11 mouse cellular contexts compared by ENCODE assay signal in the genomic region with DNA sequence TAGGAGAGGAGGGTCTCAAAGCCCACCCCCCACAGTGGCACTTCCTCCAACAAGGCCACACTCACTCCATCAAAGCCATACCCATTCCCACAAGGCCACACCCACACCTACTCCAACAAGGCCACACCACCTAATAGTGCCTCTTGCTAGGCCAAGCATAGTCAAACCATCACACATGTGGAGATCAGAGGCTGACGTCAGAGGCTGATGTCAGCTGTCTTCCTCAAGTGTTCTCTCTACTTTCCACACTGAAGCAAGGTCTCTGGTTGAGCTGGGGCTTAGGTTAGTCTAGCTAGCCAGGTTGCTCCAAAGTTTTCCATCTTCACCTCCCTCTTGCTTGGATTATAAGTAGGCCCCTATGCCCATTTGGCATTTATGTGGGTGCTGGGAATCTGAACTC. TPM values are rescaled to one million over a fixed set of nuclear protein-coding genes. Genes with fewer than 3 reads are reported as not detected.
DNase-seq lines count a peak whose midpoint lies in the region; ATAC-seq and TF ChIP-seq lines count a peak whose summit lies in the region.
"Had no signal": no experiment of that assay in that cellular context is flagged by ENCODE, and none has a peak within 500 bp of the region (broad histone marks: within the 10 kb centered on the region; RNA-seq: fewer than 3 reads in every experiment).

No protein-coding gene starts in this region.

- no peak overlapping the region for H3K4me3 ChIP-seq in lung, embryonic 14.5 days (ENCODE audit: low read depth, low read length)
- no peak overlapping the region for H3K4me3 ChIP-seq in lung, postnatal 0 days (ENCODE audit: low read depth, low read length)
- H3K4me3 ChIP-seq in bone marrow, adult 2 months (replicated peaks; ENCODE audit: control insufficient read depth, low read depth, low read length), result no peak overlapping the region
- no peak overlapping the region for H3K4me3 ChIP-seq in limb, embryonic 10.5 days

- no peak for ATAC-seq in lung, embryonic 14.5 days (ENCODE audit: insufficient read depth)
- no peak for ATAC-seq in lung, postnatal 0 days
- no peak for ATAC-seq in megakaryocyte progenitor cell, adult 5-6 weeks (replicated peaks; ENCODE audit: poor library complexity)
- ATAC-seq: hindbrain, postnatal 0 days had no signal

- TF ChIP-seq EP300 in lung, postnatal 0 days (IDR thresholded peaks at IDR 0.05), result no peak

- H3K9me3 ChIP-seq in lung, embryonic 14.5 days (ENCODE audit: low read depth, low read length), result no peaks in the 10 kb centered on the region
- no peaks in the 10 kb centered on the region for H3K9me3 ChIP-seq in lung, postnatal 0 days (ENCODE audit: low read length)
- no peaks in the 10 kb centered on the region for H3K9me3 ChIP-seq in limb, embryonic 10.5 days (replicated peaks)
- H3K9me3 ChIP-seq: G1E had no signal

- H3K4me1 ChIP-seq in lung, embryonic 14.5 days (ENCODE audit: insufficient read depth), result peaks cover 5% of the 10 kb centered on the region
- H3K4me1 ChIP-seq in lung, postnatal 0 days (ENCODE audit: insufficient read depth, low read depth, low read length), result no peaks in the 10 kb centered on the region; the same call in 1 of the 2 replicates
- peaks cover 2% of the 10 kb centered on the region; the same call in 1 of the 2 replicates for H3K4me1 ChIP-seq in bone marrow, adult 2 months (ENCODE audit: control insufficient read depth, insufficient read depth, low read length)
- peaks cover 39% of the 10 kb centered on the region for H3K4me1 ChIP-seq in limb, embryonic 10.5 days

- H3K27me3 ChIP-seq in lung, embryonic 14.5 days (ENCODE audit: insufficient read depth, low read length), result no peaks in the 10 kb centered on the region
- H3K27me3 ChIP-seq in lung, postnatal 0 days (replicated peaks; ENCODE audit: insufficient read depth, low read length), result no peaks in the 10 kb centered on the region
- H3K27me3 ChIP-seq in limb, embryonic 10.5 days (ENCODE audit: low read depth, poor library complexity, severe bottlenecking), result no peaks in the 10 kb centered on the region

- no peak for TF ChIP-seq POLR2A in bone marrow, adult 2 months (IDR thresholded peaks at IDR 0.05; ENCODE audit: borderline replicate concordance, control insufficient read depth, low read depth, low read length)

- H3K9ac ChIP-seq in lung, embryonic 14.5 days, result no peak overlapping the region
- H3K9ac ChIP-seq in lung, postnatal 0 days (replicated peaks; ENCODE audit: low read depth), result no peak overlapping the region

- no peak overlapping the region for H3K4me2 ChIP-seq in lung, embryonic 14.5 days
- no peak overlapping the region for H3K4me2 ChIP-seq in lung, postnatal 0 days (replicated peaks; ENCODE audit: low read depth, low read length)

- no peak for DNase-seq in lung, embryonic 14.5 days
- no peak for DNase-seq in lung, postnatal 0 days (ENCODE audit: low spot score)
- DNase-seq in CD4-positive, CD25-positive, alpha-beta regulatory T cell, adult 2 months (ENCODE audit: low read depth, low spot score), result peak; percentile 85
- peak; percentile 26 to 61 for DNase-seq in thymus, adult 18-20 months
- no peak for DNase-seq in limb, embryonic 10.5 days (ENCODE audit: low spot score)
- DNase-seq in embryo, embryonic 10 days (ENCODE audit: low spot score), result no peak
- DNase-seq: layer of hippocampus, adult 9-11 months had no signal

- H3K36me3 ChIP-seq in lung, embryonic 14.5 days (ENCODE audit: insufficient read depth), result no peaks in the 10 kb centered on the region
- no peaks in the 10 kb centered on the region for H3K36me3 ChIP-seq in lung, postnatal 0 days (ENCODE audit: insufficient read depth, low read length)
- H3K36me3 ChIP-seq in limb, embryonic 10.5 days, result no peaks in the 10 kb centered on the region
- H3K36me3 ChIP-seq: G1E had no signal

- WGBS in lung, embryonic 14.5 days, result 72% methylated on average over 1 of the region's 1 CpGs
- WGBS in lung, postnatal 0 days, result 61% methylated on average over 1 of the region's 1 CpGs
- WGBS in bone marrow, adult 2 months, result 27% methylated on average over 1 of the region's 1 CpGs
- 82% methylated on average over 1 of the region's 1 CpGs for WGBS in limb, embryonic 10.5 days

- TF ChIP-seq CTCF in lung, embryonic 14.5 days (IDR thresholded peaks at IDR 0.05; ENCODE audit: low read depth), result no peak
- TF ChIP-seq CTCF in lung, postnatal 0 days (IDR thresholded peaks at IDR 0.05), result no peak
- no peak for TF ChIP-seq CTCF in bone marrow, adult 2 months (IDR thresholded peaks at IDR 0.05; ENCODE audit: control insufficient read depth, insufficient read depth, low read length)

- peak overlapping the region; percentile 76; the same call in 1 of the 2 replicates for H3K27ac ChIP-seq in lung, embryonic 14.5 days (ENCODE audit: low read depth)
- no peak overlapping the region for H3K27ac ChIP-seq in lung, postnatal 0 days (ENCODE audit: low read length)
- H3K27ac ChIP-seq in bone marrow, adult 2 months (ENCODE audit: control insufficient read depth, insufficient read depth, low read depth, low read length, poor library complexity), result peak overlapping the region; percentile 43
- no peak overlapping the region; the same call in 1 of the 2 replicates for H3K27ac ChIP-seq in limb, embryonic 10.5 days
- H3K27ac ChIP-seq: hindbrain, postnatal 0 days had no signal

RNA-seq across cellular contexts. Expression of gene Aff3, which starts 0.9 kb away (rescaled TPM):
- 14.5 and 15.2 TPM in 2 replicates for polyA plus RNA-seq in lung, embryonic 14.5 days (2014; fragmentation: Nextera tagmentation; extraction: Ambion mirVana)
- polyA plus RNA-seq in lung, postnatal 0 days (2015; fragmentation: Nextera tagmentation; extraction: Ambion mirVana), result 5.9 and 6.6 TPM in 2 replicates
- 20.5 and 21.5 TPM in 2 replicates for polyA plus RNA-seq in bone marrow, adult 2 months (2011; ENCODE audit: insufficient read depth, insufficient read length, low replicate concordance, missing spikeins)
- polyA plus RNA-seq in limb, embryonic 10.5 days (2016; fragmentation: Nextera tagmentation; extraction: Ambion mirVana), result 33.9 and 38.8 TPM in 2 replicates
- total RNA-seq in megakaryocyte progenitor cell, adult 5-6 weeks (2015), result 18.2 and 26.9 TPM in 2 replicates
- total RNA-seq in megakaryocyte progenitor cell, adult 5-6 weeks (2017), result 11.8 and 34.6 TPM in 2 replicates

Comparison
In these comparisons a context has a peak if more than half of its experiments do, and no peak if none do; other contexts are left out.
1. H3K27ac ChIP-seq: peak in lung, embryonic 14.5 days (single experiment) and bone marrow, adult 2 months (single experiment); none in lung, postnatal 0 days (single experiment) and limb, embryonic 10.5 days (single experiment).
2. DNase-seq: peak in CD4-positive, CD25-positive, alpha-beta regulatory T cell, adult 2 months (single experiment) and thymus, adult 18-20 months (2 of 2); none in lung, embryonic 14.5 days (single experiment), lung, postnatal 0 days (single experiment), limb, embryonic 10.5 days (single experiment) and embryo, embryonic 10 days (single experiment).